Mouse (Mus musculus) testis, adult 2 months (tissue): Measurements from ENCODE around the gene Cdc42bpa.

Experiments
- CTCF ChIP-seq: fragments of 200-500 bp; IDR thresholded peaks from 2 replicates; pipeline ENCODE4 v1.5.1; 2012; ENCODE audit warnings: low read depth, mild to moderate bottlenecking, inconsistent platforms, low read length, moderate library complexity; ENCODE audit not compliant: control insufficient read depth, insufficient read depth, insufficient replicate concordance
- POLR2A ChIP-seq: fragments of 200-500 bp; IDR thresholded peaks from 2 replicates; pipeline ENCODE4 v1.6.1; 2012; ENCODE audit warnings: low read depth, mild to moderate bottlenecking, inconsistent platforms, low read length, moderate library complexity; ENCODE audit not compliant: control insufficient read depth

DNA sequence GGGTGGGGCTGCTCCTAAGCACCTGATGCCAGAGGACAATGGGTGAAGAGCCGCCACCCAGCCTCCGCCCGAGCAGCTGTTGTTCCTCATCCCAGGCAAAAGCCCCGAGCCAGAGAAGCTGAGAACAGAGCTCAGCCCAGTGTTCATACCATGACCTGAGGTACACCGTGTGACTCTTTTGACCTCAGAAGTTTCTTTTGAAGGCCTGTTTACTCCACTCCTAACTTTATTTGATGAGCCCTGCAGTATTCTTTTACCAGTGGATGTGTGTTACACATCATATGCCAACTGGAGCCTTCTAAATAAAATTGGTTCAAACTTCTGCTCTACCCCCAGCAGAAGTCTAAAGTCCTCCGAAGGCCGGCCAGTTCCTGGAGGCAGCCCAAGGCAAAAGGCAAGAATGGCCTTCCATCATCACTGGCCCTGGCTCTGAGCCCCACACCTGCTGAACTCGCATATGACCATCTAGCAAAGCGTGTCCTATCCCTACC lies 250.6 kb downstream of the Cdc42bpa start:
- TF ChIP-seq POLR2A = no peak
- no peak for TF ChIP-seq CTCF
